Mouse (Mus musculus): ENCODE measurements around the gene Rab5a. TPM values are rescaled to one million over a fixed set of nuclear protein-coding genes. Genes with fewer than 3 reads are reported as not detected.
A peak's percentile ranks its signal among the peaks of the same experiment; 100 is the strongest.
"Not testable (repeated sequence)": the region's sequence is repeated elsewhere in the genome, so short reads cannot be mapped to it uniquely, and the experiment has no call there.

Gene Rab5a
- total and polyA plus RNA-seq, 2 experiments from 2014 or later: 98.9 to 112 TPM

DNA sequence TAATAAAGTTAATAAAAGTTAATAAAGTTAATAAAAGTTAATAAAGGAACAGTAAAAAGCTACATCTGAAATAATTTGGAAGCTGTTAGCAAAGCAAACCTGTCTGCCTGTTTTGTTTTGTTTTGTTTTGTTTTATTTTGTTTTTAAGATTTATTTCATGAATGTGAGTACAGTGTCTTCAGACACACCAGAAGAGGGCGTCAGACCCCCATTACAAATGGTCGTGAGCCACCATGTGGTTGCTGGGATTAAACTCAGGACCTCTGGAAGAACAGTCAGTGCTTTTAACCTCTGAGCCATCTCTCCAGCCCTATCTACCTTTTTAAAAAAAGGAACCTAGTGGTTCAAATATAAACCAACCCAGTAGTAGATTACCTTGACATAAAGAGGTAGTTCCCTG is 52.1 kb downstream of the Rab5a start:
- Histone ChIP-seq H3K4me2 (ENCODE audit: low read depth, low read length, poor library complexity, severe bottlenecking) (no peak overlapping the region), H3K27ac (ENCODE audit: low read depth, low read length) (no peak overlapping the region), H3K9ac (replicated peaks; ENCODE audit: low read length, poor library complexity, severe bottlenecking) (no peak overlapping the region), H3K4me3 (ENCODE audit: low read depth, low read length) (no peak overlapping the region), H3K9me3 (ENCODE audit: low read length) (no peaks in the 10 kb centered on the region), H3K4me1 (ENCODE audit: insufficient read depth, low read length) (no peaks in the 10 kb centered on the region), H3K36me3 (ENCODE audit: insufficient read depth, low read length) (no peaks in the 10 kb centered on the region), H3K27me3 (ENCODE audit: insufficient read depth, low read length) (no peaks in the 10 kb centered on the region)
- TF ChIP-seq CTCF (IDR thresholded peaks at IDR 0.05): no peak
- DNase-seq (ENCODE audit: low spot score) (no peak), ATAC-seq (ENCODE audit: low FRiP score) (no peak)
- WGBS: 65% methylated on average over 2 of the region's 2 CpGs

DNA sequence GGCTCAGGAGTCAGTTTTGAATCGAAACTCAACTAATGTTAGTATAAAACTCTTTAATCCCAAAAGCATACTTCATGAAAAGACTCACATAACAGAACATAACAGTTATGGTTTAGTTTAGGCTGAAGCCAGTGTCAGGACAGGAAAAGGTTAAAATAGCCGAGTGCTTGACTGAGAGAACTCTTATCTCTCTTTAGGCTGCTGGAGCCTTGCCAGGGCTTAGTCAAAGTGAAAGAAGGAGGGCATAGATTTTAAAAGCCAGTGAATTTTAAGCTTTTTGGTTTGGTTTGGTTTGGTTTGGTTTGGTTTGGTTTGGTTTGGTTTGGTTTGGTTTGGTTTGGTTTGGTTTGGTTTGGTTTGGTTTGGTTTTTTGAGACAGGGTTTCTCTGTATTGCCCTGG is 53.4 kb downstream of the Rab5a start:
- Histone ChIP-seq H3K4me2 (ENCODE audit: low read depth, low read length, poor library complexity, severe bottlenecking) (no peak overlapping the region), H3K4me1 (ENCODE audit: insufficient read depth, low read length) (no peaks in the 10 kb centered on the region), H3K9ac (replicated peaks; ENCODE audit: low read length, poor library complexity, severe bottlenecking) (no peak overlapping the region), H3K36me3 (ENCODE audit: insufficient read depth, low read length) (no peaks in the 10 kb centered on the region), H3K27me3 (ENCODE audit: insufficient read depth, low read length) (no peaks in the 10 kb centered on the region), H3K9me3 (ENCODE audit: low read length) (no peaks in the 10 kb centered on the region), H3K4me3 (ENCODE audit: low read depth, low read length) (no peak overlapping the region), H3K27ac (ENCODE audit: low read depth, low read length) (no peak overlapping the region)
- TF ChIP-seq CTCF (IDR thresholded peaks at IDR 0.05): no peak
- DNase-seq (ENCODE audit: low spot score) (no peak), ATAC-seq (ENCODE audit: low FRiP score) (no peak)
- 69% methylated on average over 2 of the region's 2 CpGs for WGBS

DNA sequence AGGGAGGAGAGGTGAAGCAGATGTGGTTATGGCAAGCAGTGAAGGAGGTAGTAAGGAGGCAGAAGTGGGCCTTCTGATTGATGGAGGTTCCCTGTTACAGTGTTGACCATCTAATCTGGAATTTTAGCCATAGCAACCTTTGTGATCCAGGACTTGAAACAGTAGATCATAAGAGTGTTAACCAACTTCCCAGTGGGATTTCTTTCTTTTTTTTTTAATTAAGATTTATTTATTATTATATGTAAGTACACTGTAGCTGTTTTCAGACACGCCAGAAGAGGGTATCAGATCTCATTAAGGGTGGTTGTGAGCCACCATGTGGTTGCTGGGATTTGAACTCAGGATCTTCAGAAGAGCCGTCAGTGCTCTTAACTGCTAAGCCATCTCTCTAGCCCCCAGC is 60.3 kb downstream of the Rab5a start, which contains the start of gene Pp2d1:
Gene Pp2d1 (minus strand): TSS at position 101 of the 400 bp plus-strand sequence.
- not testable (repeated sequence) for H3K9ac ChIP-seq (replicated peaks; ENCODE audit: low read length, poor library complexity, severe bottlenecking); H3K27ac ChIP-seq (ENCODE audit: low read depth, low read length); H3K4me3 ChIP-seq (ENCODE audit: low read depth, low read length); ATAC-seq (ENCODE audit: low FRiP score); H3K36me3 ChIP-seq (ENCODE audit: insufficient read depth, low read length); DNase-seq (ENCODE audit: low spot score); H3K9me3 ChIP-seq (ENCODE audit: low read length); H3K4me2 ChIP-seq (ENCODE audit: low read depth, low read length, poor library complexity, severe bottlenecking); H3K4me1 ChIP-seq (ENCODE audit: insufficient read depth, low read length); H3K27me3 ChIP-seq (ENCODE audit: insufficient read depth, low read length)
- WGBS: 91% methylated on average over 2 of the region's 2 CpGs

DNA sequence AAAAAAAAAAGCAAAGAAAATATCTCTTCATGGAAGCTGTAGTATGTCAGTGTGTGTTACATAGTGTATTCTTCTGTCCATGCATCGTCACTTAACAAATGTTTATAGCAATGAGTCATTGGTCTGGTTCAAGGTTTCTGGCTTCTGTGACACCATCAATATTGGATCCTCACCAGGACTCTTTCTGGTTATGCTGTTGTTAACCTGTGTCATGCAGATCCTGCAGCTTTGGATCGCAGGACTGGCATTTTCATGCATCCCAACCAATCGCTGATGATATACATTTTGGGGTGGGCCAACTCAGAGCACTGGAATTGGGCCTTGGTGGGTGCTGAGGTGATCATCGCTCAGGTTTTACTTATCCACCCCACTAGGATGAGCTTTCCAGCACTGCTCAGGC is 63.5 kb downstream of the Rab5a start:
- Histone ChIP-seq H3K4me2 (ENCODE audit: low read depth, low read length, poor library complexity, severe bottlenecking) (no peak overlapping the region), H3K36me3 (ENCODE audit: insufficient read depth, low read length) (no peaks in the 10 kb centered on the region), H3K9me3 (ENCODE audit: low read length) (no peaks in the 10 kb centered on the region), H3K4me1 (ENCODE audit: insufficient read depth, low read length) (no peaks in the 10 kb centered on the region), H3K4me3 (ENCODE audit: low read depth, low read length) (no peak overlapping the region), H3K9ac (replicated peaks; ENCODE audit: low read length, poor library complexity, severe bottlenecking) (no peak overlapping the region), H3K27me3 (ENCODE audit: insufficient read depth, low read length) (no peaks in the 10 kb centered on the region), H3K27ac (ENCODE audit: low read depth, low read length) (no peak overlapping the region)
- DNase-seq (ENCODE audit: low spot score) (no peak), ATAC-seq (ENCODE audit: low FRiP score) (no peak)
- WGBS: 97% methylated on average over 4 of the region's 4 CpGs
- no peak for TF ChIP-seq CTCF (IDR thresholded peaks at IDR 0.05)

DNA sequence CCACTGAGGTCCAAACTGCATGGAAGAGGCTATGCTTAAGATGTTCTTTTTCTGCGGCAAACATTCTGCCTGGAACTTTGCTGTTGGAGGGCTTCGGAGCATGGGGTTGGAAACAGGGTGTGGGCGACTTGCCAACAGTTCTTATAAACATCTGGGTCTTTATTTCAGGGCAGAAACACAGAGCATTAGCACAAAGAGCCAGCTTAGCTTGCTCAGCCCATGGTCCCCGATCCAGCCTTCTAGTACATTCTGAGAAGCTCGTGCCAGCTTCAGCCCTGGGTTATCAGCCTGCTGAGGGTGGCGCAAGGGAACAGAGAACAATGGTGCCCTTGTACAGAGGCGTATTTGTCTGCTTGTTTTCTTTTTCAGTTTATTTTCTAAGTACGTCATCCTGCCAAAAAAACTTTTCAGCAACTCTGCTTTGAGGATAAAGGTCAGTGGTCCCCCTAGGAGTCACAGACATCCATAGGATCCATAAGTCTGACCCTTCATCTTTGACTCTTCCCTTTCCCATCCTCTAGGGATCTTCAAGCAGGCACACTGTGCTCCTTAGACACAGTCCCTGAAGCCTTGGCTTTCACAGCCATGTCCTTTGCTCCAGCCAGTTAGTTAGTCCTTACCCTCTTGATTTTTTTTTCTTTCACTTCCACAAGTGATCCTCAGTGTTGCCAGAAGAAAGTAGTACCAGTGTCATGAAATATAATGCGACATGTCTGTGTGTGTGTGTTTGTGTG is 64.7 kb downstream of the Rab5a start:
- Histone ChIP-seq H3K4me1 (ENCODE audit: insufficient read depth, low read length) (no peaks in the 10 kb centered on the region), H3K27me3 (ENCODE audit: insufficient read depth, low read length) (no peaks in the 10 kb centered on the region), H3K9ac (replicated peaks; ENCODE audit: low read length, poor library complexity, severe bottlenecking) (no peak overlapping the region), H3K27ac (ENCODE audit: low read depth, low read length) (no peak overlapping the region), H3K4me3 (ENCODE audit: low read depth, low read length) (no peak overlapping the region), H3K9me3 (ENCODE audit: low read length) (no peaks in the 10 kb centered on the region), H3K36me3 (ENCODE audit: insufficient read depth, low read length) (no peaks in the 10 kb centered on the region), H3K4me2 (ENCODE audit: low read depth, low read length, poor library complexity, severe bottlenecking) (no peak overlapping the region)
- 62% methylated on average over 9 of the region's 9 CpGs for WGBS
- ATAC-seq (ENCODE audit: low FRiP score): no peak
- TF ChIP-seq CTCF (IDR thresholded peaks at IDR 0.05): no peak
- peak; percentile 33 for DNase-seq (ENCODE audit: low spot score)

DNA sequence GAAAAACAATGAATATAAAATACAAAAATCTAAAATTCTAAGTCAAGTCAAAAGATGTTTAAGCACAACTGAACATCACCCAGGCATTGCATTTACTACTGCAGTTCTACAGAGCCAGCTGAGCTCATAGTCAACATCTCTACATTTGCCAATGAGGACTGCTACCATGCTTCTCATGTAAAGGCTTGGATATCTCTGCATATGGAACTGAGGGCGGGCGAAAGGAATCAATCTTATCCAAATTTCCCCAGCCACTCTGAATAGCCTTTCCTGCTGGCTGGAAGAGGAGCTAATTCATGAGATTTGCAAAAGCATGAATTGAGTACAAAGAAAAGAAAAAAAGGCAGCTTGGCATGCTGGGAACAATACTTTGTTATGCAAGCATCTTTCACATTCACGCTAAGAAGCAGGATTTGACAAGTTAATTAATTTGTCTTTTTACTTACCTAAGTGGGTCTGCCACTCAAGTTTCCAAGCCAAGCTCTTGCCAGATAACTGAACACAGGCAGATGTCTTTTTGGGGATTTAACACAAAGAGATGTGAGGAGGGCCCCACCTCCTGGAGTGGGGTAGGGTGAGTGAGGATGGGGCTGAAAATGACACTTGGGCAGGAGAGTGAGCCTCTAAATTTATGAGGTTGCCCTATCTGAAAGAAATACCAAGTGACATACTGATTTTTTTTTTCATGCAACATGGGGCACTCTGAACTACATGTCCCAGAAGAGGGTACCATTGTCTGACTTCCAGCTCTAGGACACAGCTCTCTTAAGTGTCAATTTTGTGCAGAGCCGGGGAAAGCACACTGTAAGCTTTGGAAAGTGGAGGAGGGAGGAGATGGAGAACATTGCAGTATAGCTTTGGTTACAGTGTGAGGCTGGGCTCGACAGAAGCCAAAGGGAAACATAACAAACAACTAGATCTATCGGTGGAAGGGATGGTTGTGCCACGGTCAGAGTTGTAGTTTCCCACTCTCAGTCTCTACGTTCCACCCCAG is 72.6 kb downstream of the Rab5a start:
- Histone ChIP-seq H3K36me3 (ENCODE audit: insufficient read depth, low read length) (no peaks in the 10 kb centered on the region), H3K9ac (replicated peaks; ENCODE audit: low read length, poor library complexity, severe bottlenecking) (no peak overlapping the region), H3K4me3 (ENCODE audit: low read depth, low read length) (no peak overlapping the region), H3K27ac (ENCODE audit: low read depth, low read length) (no peak overlapping the region), H3K27me3 (ENCODE audit: insufficient read depth, low read length) (no peaks in the 10 kb centered on the region), H3K4me2 (ENCODE audit: low read depth, low read length, poor library complexity, severe bottlenecking) (no peak overlapping the region), H3K9me3 (ENCODE audit: low read length) (no peaks in the 10 kb centered on the region), H3K4me1 (ENCODE audit: insufficient read depth, low read length) (no peaks in the 10 kb centered on the region)
- no peak for TF ChIP-seq CTCF (IDR thresholded peaks at IDR 0.05)
- ATAC-seq (ENCODE audit: low FRiP score): no peak
- 35% methylated on average over 8 of the region's 8 CpGs for WGBS
- no peak for DNase-seq (ENCODE audit: low spot score)

Measured in midbrain, postnatal 0 days (tissue).